Mouse (Mus musculus): ENCODE data around the gene Myo9a. TPM values are rescaled to one million over a fixed set of nuclear protein-coding genes. Genes with fewer than 3 reads are reported as not detected.

Myo9a gene
- total and polyA plus RNA-seq, 2 experiments from 2014 or later = 16.5 to 38.3 TPM

DNA sequence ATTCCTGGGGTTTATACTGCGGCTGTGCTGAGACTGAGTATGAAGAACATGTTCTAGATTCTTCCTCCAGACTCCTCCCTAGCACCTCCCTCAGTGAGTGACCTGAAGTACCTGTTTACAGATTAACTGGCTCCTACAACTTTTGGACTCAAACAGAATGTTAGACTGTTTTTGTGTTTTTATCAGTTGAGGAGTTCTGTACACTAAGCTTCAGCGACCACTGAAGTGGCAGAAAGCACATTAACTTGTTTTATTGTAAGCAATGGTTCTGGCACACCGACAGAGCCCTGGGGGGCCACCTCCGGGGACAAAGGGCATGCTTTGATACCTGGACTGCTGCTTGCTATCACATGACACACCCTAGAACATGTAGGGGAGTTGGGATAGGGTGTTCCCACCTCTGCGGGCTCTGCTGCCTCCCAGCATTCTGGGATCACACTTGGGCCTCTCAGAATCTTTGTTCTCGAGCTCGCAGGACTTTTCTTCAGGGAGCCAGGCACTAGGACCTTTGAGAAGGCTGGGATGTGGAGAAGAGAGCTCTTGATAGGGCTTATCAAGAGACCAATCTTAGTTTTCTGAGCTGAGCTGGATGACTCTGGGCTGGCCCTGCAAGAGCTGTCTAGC lies 34.3 kb upstream of the Myo9a start:
- no peaks in the 10 kb centered on the region for H3K27me3 ChIP-seq (ENCODE audit: insufficient read depth, low read length)
- H3K4me2 ChIP-seq (ENCODE audit: low read depth, low read length, poor library complexity, severe bottlenecking) = no peak overlapping the region
- no peak overlapping the region for H3K27ac ChIP-seq (ENCODE audit: low read depth, low read length)
- no peaks in the 10 kb centered on the region for H3K4me1 ChIP-seq (ENCODE audit: insufficient read depth, low read length)
- DNase-seq (ENCODE audit: low spot score) (no peak), ATAC-seq (ENCODE audit: low FRiP score) (no peak)
- TF ChIP-seq CTCF (IDR thresholded peaks at IDR 0.05) = no peak
- no peaks in the 10 kb centered on the region for H3K9me3 ChIP-seq (ENCODE audit: low read length)
- 0 out of 2 replicates have a peak, but pooled peaks cover 4% of the 10 kb centered on the region for H3K36me3 ChIP-seq (ENCODE audit: insufficient read depth, low read length)
- no peak overlapping the region for H3K9ac ChIP-seq (replicated peaks; ENCODE audit: low read length, poor library complexity, severe bottlenecking)
- WGBS = 78% methylated on average over 7 of the region's 7 CpGs
- H3K4me3 ChIP-seq (ENCODE audit: low read depth, low read length) = no peak overlapping the region

DNA sequence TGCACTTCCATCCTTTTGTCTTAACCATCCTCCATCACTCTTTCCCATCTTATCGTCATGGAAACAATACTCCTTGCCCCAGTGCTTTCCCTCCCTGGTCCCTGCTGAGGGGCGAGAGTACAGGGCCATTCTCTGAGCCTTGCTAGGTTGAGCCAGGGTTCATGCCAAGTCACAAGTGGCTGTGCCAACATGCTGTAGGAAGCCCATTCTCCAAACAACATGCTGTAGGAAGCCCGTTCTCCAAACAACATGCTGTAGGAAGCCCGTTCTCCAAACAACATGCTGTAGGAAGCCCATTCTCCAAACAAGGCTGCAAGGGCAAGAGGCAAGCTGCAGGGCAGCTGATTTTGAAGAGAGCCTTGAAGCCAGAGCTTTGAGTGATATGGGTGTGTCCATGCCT lies 32.5 kb upstream of the Myo9a start:
- 76% methylated on average over 4 of the region's 4 CpGs for WGBS
- H3K4me2 ChIP-seq (ENCODE audit: low read depth, low read length, poor library complexity, severe bottlenecking) = no peak overlapping the region
- no peak overlapping the region for H3K4me3 ChIP-seq (ENCODE audit: low read depth, low read length)
- no peak for DNase-seq (ENCODE audit: low spot score)
- H3K36me3 ChIP-seq (ENCODE audit: insufficient read depth, low read length) = 0 out of 2 replicates have a peak, but pooled peaks cover 4% of the 10 kb centered on the region
- ATAC-seq (ENCODE audit: low FRiP score) = no peak
- H3K4me1 ChIP-seq (ENCODE audit: insufficient read depth, low read length) = no peaks in the 10 kb centered on the region
- H3K27me3 ChIP-seq (ENCODE audit: insufficient read depth, low read length) = no peaks in the 10 kb centered on the region
- no peak overlapping the region for H3K27ac ChIP-seq (ENCODE audit: low read depth, low read length)
- H3K9ac ChIP-seq (replicated peaks; ENCODE audit: low read length, poor library complexity, severe bottlenecking) = no peak overlapping the region
- TF ChIP-seq CTCF (IDR thresholded peaks at IDR 0.05) = no peak
- no peaks in the 10 kb centered on the region for H3K9me3 ChIP-seq (ENCODE audit: low read length)

- H3K9ac ChIP-seq (replicated peaks; ENCODE audit: low read length, poor library complexity, severe bottlenecking) = no peak overlapping the region
- H3K27me3 ChIP-seq (ENCODE audit: insufficient read depth, low read length) = no peaks in the 10 kb centered on the region
- DNase-seq (ENCODE audit: low spot score) (no peak), ATAC-seq (ENCODE audit: low FRiP score) (no peak)
- no peaks in the 10 kb centered on the region for H3K9me3 ChIP-seq (ENCODE audit: low read length)
- 0 out of 2 replicates have a peak, but pooled peaks cover under 1% of the 10 kb centered on the region for H3K36me3 ChIP-seq (ENCODE audit: insufficient read depth, low read length)
- TF ChIP-seq CTCF (IDR thresholded peaks at IDR 0.05) = no peak
- H3K4me2 ChIP-seq (ENCODE audit: low read depth, low read length, poor library complexity, severe bottlenecking) = no peak overlapping the region
- H3K4me1 ChIP-seq (ENCODE audit: insufficient read depth, low read length) = 0 out of 2 replicates have a peak, but pooled peaks cover 3% of the 10 kb centered on the region
- no peak overlapping the region for H3K4me3 ChIP-seq (ENCODE audit: low read depth, low read length)
- H3K27ac ChIP-seq (ENCODE audit: low read depth, low read length) = no peak overlapping the region
- 91% methylated on average over 5 of the region's 5 CpGs for WGBS
Measured at GRCm38 (mm10) chr9:59721144-59721543, 29.6 kb upstream of the Myo9a start.

GRCm38 (mm10) chr9:59723096-59723657 lies 27.5 kb upstream of the Myo9a start:
- peak; percentile 66; the same call in 1 of the 2 replicates for ATAC-seq (ENCODE audit: low FRiP score)
- no peak overlapping the region for H3K27ac ChIP-seq (ENCODE audit: low read depth, low read length)
- H3K9ac ChIP-seq (replicated peaks; ENCODE audit: low read length, poor library complexity, severe bottlenecking) = peak overlapping the region; percentile 30; the same call in 1 of the 2 replicates
- H3K36me3 ChIP-seq (ENCODE audit: insufficient read depth, low read length) = no peaks in the 10 kb centered on the region
- H3K9me3 ChIP-seq (ENCODE audit: low read length) = no peaks in the 10 kb centered on the region
- H3K4me2 ChIP-seq (ENCODE audit: low read depth, low read length, poor library complexity, severe bottlenecking) = peak overlapping the region; percentile 35
- H3K4me3 ChIP-seq (ENCODE audit: low read depth, low read length) = peak overlapping the region; percentile 21; the same call in 1 of the 2 replicates
- peak; percentile 96 for TF ChIP-seq CTCF (IDR thresholded peaks at IDR 0.05)
- DNase-seq (ENCODE audit: low spot score) = peak; percentile 92
- H3K4me1 ChIP-seq (ENCODE audit: insufficient read depth, low read length) = 0 out of 2 replicates have a peak, but pooled peaks cover 3% of the 10 kb centered on the region
- no peaks in the 10 kb centered on the region for H3K27me3 ChIP-seq (ENCODE audit: insufficient read depth, low read length)
- 22% methylated on average over 10 of the region's 10 CpGs for WGBS

DNA sequence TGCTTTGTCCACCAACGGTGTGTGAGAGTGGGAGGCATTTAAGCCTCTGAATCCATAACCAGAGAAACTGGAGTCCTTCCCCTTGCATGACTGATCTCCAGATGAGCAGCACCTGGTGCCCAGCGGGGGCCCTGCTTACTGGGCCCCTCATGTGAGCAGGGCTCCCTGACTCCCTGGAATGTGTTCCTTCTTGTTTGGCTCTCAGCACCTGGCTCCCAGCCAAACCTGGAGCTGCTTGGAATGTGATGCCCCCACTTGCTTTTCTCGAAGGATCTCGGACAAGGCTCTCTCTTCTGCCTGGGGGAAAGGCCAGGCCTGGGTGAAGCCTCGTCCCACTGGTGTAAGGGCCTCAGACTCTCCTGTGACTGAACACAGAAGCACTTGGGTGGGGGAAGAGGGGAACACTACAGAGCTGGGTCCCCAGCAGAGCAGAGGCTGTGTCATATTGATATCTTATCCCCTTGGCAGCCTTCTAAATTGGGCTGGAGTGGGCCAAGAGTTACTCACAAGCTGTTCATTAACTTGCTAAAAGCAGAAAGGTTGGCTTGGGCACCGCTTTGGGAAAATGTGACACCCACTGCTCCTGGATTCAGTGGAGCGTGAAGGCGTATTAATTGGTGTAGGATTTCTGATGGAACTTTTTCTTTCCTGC lies 26.8 kb upstream of the Myo9a start:
- Histone ChIP-seq H3K9ac (replicated peaks; ENCODE audit: low read length, poor library complexity, severe bottlenecking) (no peak overlapping the region), H3K36me3 (ENCODE audit: insufficient read depth, low read length) (no peaks in the 10 kb centered on the region), H3K27me3 (ENCODE audit: insufficient read depth, low read length) (no peaks in the 10 kb centered on the region), H3K9me3 (ENCODE audit: low read length) (no peaks in the 10 kb centered on the region), H3K4me3 (ENCODE audit: low read depth, low read length) (no peak overlapping the region), H3K27ac (ENCODE audit: low read depth, low read length) (no peak overlapping the region), H3K4me1 (ENCODE audit: insufficient read depth, low read length) (0 out of 2 replicates have a peak, but pooled peaks cover 3% of the 10 kb centered on the region), H3K4me2 (ENCODE audit: low read depth, low read length, poor library complexity, severe bottlenecking) (no peak overlapping the region)
- ATAC-seq (ENCODE audit: low FRiP score) (no peak), DNase-seq (ENCODE audit: low spot score) (no peak)
- no peak for TF ChIP-seq CTCF (IDR thresholded peaks at IDR 0.05)
- WGBS = 61% methylated on average over 8 of the region's 8 CpGs

DNA sequence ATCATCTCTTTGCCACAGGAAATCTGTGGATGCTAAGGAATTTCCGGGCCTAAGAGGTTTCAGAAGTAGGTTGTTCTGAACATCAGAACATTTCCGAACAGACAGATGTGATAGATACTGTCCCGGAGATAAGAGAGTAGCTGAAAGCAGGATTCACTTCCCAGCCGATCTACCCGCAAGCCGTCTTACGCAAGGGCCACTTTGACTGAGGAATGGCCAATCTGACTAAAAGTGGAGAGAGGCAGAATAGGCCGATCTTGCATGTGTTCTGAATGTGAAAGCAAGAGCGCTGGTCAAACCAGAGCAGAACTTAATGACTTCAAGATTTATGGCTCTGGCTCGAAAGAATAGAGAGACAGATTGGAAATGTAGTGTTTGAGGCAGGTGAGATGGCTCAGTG lies 25.2 kb upstream of the Myo9a start:
- no peak overlapping the region for H3K4me2 ChIP-seq (ENCODE audit: low read depth, low read length, poor library complexity, severe bottlenecking)
- no peak for TF ChIP-seq CTCF (IDR thresholded peaks at IDR 0.05)
- no peak for DNase-seq (ENCODE audit: low spot score)
- H3K27ac ChIP-seq (ENCODE audit: low read depth, low read length) = no peak overlapping the region
- H3K27me3 ChIP-seq (ENCODE audit: insufficient read depth, low read length) = no peaks in the 10 kb centered on the region
- no peak overlapping the region for H3K9ac ChIP-seq (replicated peaks; ENCODE audit: low read length, poor library complexity, severe bottlenecking)
- H3K36me3 ChIP-seq (ENCODE audit: insufficient read depth, low read length) = no peaks in the 10 kb centered on the region
- ATAC-seq (ENCODE audit: low FRiP score) = no peak
- no peaks in the 10 kb centered on the region for H3K9me3 ChIP-seq (ENCODE audit: low read length)
- 90% methylated on average over 10 of the region's 10 CpGs for whole genome bisulfite sequencing
- no peak overlapping the region for H3K4me3 ChIP-seq (ENCODE audit: low read depth, low read length)
- H3K4me1 ChIP-seq (ENCODE audit: insufficient read depth, low read length) = 0 out of 2 replicates have a peak, but pooled peaks cover 3% of the 10 kb centered on the region

Measured in midbrain, postnatal 0 days (tissue).